Mouse (Mus musculus) gastrocnemius, postnatal 14 days (tissue): Measurements from ENCODE around the gene Asap3. TPM values are rescaled to one million over a fixed set of nuclear protein-coding genes. Genes with fewer than 3 reads are reported as not detected.

Experiments
- DNase-seq: peaks from one replicate; pipeline ENCODE4 v3.0.0; 2021; ENCODE audit warnings: mixed read lengths
- intact Hi-C: fragments of 180-260 bp; cut with DNase I; formaldehyde crosslinking; loops from one replicate; pipeline ENCODE4 v1.15.1; 2025; ENCODE audit warnings: low total_unique reads
- total RNA-seq, 2 experiments: library from RNA; stranded (reverse); gene quantifications; 2 replicates each; pipeline ENCODE4 v1.2.3; 2021

Gene Asap3
- total RNA-seq, 2 experiments from 2014 or later, result 4.0 to 5.9 TPM

DNA sequence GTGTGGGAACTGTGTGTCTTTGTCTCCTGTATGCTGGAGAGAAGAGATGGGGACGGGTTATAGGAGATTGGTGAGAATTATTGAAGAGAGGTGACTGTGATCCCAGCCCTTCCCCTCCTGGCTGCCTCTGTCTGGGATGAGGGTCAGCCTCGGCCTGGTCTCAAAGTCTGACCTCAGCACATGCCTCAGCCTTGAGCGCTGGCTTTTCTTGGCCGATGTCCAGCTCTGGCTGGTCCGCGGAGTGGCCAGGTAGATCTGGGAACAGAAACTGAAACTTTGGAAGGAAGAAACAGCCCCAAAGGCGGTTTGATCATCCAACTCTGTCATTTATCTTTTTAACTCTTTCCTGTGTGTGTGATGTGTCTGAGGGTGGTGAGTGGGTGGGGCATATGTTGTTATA lies 7.5 kb downstream of the Asap3 start:
- DNase-seq, result peak; percentile 53
- intact Hi-C loops, result no loop called here

DNA sequence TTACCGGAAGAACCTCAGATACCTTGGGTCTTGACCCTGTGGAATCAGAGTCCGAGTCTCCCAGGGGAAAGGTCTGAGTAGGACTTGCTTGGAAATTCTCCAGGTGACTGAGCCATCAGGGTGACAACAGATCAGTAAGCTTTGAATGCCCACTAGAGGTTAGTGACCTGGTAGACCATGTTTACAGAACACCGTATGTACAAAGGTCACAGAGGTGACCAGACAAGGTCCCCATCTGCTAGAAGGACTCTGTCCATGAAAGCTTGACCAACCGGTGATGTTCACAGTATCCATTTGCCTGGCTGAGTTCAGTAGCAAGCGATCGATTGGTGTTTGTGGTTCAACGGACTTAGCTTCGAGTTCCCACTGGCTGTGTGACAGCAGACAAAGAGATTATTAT lies 8.7 kb downstream of the Asap3 start:
- DNase-seq, result no peak
- intact Hi-C loops, result no loop called here

DNA sequence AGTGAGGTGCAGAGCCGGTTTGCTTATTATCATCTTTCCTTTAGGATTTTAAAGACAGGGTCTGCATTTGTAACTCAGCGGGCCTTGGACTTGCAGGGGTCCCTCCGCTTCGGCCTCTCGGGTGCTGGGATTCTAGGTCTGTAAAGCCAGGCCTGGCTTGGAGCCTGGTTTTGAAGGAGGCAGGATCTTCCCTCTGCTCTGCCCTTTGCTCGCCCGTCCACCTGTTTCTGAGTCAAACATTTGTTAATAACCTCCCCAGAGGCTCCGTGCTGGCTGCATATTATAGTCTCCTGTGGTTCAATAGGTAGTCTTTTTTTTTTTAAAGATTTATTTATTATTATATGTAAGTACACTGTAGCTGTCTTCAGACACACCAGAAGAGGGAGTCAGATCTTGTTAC lies 9.4 kb downstream of the Asap3 start:
- no peak for DNase-seq
- intact Hi-C loops, result no loop called here

DNA sequence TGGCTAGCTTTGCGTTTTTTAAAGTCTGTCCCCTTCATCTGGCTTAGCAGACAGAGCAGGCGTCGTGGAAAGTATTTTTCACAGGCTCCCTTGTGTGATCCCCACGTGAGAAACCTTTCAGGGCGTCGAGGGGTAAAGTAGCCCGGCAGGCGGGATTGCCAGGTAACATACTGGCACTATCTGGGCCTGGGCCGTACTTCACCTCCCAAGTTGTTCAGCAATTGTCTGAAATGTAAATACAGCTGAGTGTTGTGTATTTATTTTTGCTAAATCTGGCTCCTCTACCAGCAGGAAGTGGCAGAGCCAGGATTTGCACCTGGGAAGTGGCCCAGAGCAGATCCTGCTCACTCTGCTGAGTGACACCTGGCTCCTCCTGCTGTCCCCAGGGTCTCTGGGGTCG lies 10.9 kb downstream of the Asap3 start:
- intact Hi-C loops, result no loop called here
- DNase-seq, result no peak

DNA sequence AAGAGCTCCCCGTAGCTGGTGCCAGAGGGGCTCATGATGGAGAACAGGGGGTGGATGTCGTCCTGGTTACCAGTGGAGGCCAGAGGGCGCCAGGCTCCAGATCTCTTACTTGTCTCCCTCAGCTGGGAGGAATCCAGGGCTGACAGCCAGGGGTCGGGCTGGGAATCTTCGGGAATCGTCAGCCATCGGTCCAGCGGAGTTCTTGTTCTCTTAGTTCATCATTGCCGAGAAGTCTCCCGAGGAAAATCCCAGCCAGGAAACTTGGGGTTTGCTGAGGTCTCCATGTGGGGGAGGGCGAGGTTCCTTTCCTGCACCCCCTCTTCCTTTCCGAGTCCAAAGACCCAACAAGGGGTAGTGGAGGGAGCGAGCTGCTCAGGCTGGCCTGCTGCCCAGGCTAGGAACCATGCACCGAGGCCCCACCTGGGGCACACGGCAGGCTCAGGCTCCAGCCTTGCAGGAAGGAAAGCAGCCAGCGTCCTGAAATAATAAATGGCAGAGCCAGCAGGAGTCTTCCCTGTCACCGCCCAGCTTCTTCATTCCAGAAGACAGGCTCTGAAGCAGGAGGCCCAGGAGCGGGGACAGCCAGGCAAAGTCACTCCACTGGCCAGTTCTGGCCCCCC lies 12.5 kb downstream of the Asap3 start:
- intact Hi-C loops, result no loop called here
- DNase-seq, result peak; percentile 95

DNA sequence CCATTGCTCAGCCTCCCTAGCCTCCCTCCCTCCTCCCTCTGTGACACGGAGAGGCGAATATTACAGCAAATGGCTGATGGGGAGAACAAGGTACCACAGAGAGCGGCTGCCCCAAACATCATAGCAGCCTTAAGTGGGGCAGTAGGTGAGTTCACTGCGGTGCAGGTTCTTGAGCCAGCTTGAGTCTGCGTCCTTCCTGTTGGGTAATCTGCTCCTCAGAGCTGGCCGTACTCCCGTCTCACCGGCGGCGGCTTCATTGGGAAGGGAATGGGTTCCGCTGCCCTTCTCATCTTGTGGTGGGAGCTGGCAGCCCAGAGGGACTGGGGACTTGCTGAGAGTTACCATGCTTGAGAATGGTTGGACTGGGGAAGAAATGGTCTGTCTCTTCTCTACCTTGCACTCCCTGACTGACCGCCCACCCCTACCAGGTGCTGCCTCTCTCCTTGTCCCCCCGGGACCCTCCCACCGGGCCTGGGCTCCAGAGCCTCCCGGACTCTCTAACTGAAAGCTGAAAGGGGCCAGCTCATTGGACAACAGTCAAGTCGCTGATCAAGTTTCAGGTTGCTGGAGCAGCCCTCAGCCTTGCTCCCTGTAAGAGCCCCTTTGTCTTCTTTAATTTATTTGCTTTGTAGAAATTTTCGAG lies 14.1 kb downstream of the Asap3 start:
- DNase-seq, result no peak
- intact Hi-C loops, result no loop called here

DNA sequence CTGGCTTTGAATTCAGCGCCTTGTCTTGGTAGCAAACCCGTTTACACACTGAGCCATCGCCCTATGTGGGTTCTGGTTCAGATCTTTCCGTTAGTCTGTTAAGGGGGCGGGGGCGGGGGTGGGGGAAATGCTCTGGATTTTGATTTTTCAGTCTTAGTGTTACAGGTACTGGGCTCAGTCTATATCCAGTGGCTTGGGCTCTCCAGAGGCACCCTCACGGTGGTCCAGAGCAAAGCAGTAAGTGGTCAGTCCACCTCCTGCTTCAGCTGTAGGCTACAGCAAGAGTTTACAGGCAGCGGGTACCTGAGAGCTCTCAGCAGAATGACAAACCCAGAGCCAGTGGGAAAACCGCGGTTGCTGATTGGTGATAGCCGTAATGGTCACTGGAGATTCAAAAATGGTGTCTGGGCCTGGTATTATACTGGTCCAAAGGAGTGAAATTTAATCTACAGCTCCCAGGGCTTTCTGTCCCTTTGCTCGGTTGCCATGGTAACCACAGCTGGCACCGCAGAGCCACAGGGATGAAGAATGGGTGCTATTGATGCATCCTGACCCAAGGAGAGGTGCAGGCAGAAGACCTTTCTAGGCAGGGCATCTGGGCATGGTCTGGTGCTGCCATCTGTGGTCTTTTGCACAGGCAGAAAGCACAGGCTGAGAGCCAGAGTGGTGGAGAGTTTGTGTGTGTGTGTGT lies 17.5 kb downstream of the Asap3 start:
- DNase-seq, result no peak
- intact Hi-C loops, result no loop called here

DNA sequence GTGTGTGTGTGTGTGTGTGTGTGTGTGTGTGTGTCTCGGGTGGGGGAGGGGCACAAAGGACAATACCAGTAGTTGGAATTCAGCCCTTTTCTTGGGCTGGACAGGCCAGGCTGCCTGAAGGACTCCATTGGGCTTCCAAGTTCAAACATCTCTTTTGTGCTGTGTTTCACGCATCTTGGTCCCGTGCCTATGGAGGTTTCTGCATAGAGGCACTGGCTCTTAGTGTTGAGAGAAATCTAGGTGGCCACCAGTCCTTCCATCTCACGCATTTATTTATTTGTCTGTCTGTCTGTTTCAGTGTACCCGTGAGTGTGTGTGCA lies 18.0 kb downstream of the Asap3 start:
- DNase-seq, result no peak
- intact Hi-C loops, result no loop called here

DNA sequence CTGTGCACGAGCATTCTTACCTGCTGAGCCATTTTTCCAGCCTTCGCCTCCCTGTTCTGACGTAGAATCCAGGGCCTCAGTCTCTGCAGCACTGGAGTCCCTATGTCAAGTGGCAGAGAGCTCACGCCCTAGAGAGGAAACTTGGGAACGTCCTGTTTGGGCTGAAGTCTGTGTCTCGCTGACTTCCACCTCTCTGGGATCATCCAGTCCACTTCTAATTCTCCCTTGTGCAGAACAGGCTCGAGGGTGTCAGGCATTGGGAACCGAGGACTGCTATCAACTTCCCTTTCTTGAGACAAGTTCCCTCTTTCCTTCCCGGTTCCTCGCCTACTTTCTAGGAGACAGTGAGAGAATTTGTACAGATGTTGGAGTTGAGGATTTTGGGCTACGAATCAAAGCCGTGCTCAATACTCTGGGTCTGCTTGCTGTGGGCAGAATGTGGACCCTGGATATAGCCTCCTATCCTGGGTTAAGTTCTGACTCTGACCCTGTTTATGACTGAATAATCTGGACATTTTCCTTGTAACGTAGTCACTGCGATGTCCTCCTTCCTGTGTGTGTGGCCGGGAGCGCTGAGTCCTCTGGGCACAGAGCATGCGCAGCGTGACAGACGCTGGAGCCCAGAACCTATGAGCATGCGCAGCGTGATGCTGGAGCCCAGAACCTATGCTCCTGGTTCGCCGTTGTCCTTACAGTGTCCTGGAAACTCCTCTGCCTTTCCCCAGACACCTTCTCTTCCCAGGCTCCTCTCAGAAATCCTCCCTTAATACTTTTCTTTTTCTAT lies 18.7 kb downstream of the Asap3 start:
- intact Hi-C loops, result no loop called here
- no peak for DNase-seq

DNA sequence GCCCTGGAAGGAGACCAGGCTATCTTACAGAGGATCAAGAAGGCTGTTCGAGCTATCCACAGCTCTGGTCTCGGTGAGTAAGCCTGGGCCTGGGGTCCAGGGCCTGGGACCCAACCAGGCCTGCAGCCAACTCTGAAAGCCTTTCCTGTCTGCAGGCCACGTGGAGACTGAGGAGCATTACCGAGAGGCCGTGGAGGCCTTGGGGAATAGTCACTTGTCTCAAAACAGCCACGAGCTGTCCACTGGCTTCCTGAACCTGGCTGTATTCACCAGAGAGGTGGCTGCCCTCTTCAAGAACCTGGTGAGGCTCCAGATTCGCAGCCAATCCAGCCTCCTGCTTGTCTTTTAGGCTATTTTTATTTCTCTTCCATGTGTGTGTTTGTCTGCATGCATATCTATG lies 21.2 kb downstream of the Asap3 start:
- intact Hi-C loops, result no loop called here
- DNase-seq, result no peak

DNA sequence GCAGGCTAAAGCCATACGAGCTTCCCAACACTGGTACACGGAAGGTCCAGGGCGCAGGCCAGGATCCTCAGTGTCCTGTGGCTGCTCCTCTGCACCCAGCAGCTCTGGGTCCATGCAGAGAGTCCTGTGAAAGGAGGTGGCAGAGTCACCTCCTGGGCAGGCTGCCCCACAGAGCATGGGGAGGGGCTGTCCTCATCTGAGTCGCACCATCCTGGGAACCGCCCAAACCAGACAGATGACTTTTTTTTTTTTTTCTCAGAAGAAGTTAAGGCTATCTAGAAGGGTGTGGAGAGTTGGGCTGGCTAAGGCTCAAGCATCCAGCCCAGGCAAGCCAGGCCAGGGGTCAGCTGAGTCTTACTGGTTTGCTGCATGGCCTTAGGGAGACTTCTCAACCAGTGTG lies 22.5 kb downstream of the Asap3 start:
- peak; percentile 40 for DNase-seq
- intact Hi-C loops, result no loop called here

DNA sequence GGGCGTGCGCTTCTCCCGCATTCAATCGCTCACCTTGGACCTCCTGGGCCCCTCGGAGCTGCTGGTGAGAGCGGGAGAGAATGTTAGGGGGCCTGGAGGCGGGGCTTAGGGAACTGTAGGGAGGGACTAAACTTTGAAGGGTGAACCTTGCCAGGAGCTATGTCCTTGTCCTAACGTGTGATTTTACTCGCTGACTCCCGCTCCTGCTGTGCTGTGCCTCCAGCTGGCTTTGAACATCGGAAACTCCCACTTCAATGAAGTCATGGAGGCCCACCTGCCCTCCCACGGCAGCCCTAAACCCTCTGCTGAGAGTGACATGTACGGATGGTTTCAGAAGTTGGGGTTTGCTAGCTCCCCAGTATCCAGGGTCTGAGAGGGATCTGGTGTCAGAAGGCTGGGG lies 32.5 kb downstream of the Asap3 start:
- no peak for DNase-seq
- intact Hi-C loops, result no loop called here

DNA sequence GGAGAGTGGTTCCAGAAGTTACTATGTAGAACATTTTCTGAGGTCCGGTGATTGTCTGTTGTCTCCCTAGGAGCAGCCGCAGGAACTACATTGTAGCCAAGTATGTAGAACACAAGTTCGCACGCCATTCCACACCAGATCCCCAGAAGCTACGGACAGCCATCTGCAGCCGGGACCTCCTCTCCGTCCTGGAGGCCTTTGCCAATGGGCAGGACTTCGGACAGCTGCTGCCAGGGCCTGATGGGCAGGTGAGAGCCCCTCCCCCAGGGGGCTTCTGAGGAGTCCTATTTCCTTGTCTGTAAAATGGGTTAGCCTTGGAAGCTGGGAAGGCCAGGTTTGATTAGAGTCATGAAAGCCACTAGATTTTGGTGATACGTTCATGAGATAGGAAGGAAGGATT lies 32.9 kb downstream of the Asap3 start:
- intact Hi-C loops, result no loop called here
- DNase-seq, result no peak

DNA sequence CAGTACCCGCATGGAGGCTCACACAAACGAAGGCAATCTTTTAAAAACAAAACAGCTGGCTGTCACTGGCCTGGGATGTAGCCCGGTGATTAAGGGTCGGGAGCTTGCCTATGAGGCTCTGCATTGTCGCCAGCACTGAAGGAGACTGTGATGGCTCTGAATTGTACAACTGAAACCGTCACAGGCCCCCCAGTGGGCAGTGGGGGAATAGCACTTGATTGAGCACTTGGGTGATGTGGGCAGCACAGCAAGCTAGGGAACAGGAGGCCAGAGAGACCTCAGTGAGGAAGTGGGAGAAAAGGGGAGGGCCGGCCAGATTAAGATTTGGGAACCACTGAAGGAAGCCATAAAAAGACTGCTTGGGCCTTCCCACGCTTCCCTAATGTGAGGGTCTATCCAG lies 33.5 kb downstream of the Asap3 start:
- peak; percentile 89 for DNase-seq
- intact Hi-C loops, result loop anchor here (2.0 kb wide), 1 partner anchor 37 kb away; no protein-coding TSS in a partner anchor

DNA sequence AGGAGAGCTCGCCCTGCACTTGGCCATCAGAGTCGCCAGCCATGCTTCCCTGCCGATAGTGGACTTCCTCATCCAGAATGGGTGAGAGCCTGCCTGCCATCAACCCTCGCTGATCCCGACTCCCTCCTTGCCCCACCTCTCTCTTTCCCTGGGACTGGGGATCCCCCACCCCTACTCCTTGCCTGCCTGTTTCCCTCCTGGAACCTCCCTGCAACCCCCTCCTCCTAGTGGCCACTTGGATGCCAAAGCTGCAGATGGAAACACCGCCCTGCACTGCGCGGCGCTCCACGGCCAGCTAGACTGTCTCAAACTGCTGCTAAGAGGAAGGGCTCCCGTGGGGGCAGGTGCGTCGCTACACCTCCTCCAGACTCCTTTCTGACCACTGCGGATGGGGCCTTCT lies 34.0 kb downstream of the Asap3 start:
- intact Hi-C loops, result loop anchor here (2.0 kb wide), 1 partner anchor 37 kb away; no protein-coding TSS in a partner anchor
- DNase-seq, result no peak

DNA sequence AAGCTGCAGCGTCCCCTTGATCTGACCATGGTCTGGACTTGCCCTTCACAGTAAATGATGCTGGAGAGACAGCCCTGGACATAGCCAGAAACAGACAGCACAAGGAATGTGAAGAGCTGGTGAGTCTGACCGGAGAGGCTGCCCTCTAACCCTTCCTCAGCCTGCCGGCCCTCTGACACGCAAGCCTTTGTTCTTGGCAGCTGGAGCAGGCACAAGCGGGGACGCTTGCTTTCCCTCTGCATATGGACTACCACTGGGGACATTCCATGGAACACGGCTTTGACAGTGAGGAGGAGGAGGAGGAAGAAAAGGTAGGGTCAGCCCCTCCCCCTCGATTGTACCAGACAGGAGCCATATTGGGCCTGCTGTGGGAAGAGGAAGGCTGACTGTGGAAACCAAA lies 34.8 kb downstream of the Asap3 start:
- intact Hi-C loops, result loop anchor here (2.0 kb wide), 1 partner anchor 38 kb away; no protein-coding TSS in a partner anchor
- DNase-seq, result no peak

DNA sequence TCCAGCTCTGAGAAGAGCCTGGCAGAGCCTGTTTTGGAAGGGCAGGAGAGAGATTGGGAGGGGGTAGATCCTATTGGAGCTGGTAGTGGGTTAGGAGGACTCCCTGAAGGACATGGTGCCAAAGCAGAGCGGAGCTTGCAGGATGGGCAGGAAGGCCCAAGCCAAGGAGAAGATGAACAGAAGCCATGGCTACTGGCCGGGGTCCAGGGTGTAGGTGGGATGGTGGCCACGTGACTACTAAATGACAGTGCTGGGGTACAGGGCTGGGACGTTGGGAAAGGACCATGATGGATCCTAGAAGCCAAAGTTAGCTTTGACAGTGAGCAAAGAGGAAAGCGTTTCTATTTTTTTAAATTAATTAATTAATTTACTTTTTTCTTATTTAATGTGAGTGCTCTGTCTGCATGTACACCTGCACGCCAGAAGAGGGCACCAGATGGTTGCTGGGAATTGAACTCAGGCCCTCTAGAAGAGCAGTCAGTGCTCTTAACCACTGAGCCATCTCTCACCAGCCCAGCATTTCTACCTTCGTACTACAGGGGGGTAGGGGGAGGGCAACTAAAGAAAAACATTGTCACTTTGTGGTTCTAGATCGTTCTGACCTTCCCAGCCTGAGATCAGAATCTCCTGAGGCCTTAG lies 36.0 kb downstream of the Asap3 start:
- intact Hi-C loops, result no loop called here

DNA sequence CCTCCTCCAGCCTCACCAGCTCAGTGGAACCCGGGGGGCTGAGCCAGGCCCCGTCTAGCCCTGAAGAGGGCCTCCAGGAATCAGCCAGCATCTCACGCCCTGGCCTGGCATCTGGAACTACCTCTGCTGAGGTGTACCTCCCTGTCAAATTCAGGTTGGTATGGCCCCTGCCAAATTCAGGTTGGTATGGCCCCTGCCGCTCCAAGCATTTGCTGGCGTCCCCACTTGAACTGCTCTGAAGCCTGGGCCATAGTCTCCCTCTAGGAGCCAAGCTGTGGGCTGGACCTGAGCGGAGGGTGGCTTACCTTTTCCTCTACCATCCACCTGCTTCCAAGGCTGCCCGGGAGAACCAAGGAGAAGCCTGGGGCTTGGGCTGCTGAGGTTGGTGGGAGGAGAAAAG lies 36.6 kb downstream of the Asap3 start:
- no peak for DNase-seq
- intact Hi-C loops, result no loop called here

More for the DNA sequence above, 36.0 kb downstream of the Asap3 start:
- no peak for DNase-seq

DNA sequence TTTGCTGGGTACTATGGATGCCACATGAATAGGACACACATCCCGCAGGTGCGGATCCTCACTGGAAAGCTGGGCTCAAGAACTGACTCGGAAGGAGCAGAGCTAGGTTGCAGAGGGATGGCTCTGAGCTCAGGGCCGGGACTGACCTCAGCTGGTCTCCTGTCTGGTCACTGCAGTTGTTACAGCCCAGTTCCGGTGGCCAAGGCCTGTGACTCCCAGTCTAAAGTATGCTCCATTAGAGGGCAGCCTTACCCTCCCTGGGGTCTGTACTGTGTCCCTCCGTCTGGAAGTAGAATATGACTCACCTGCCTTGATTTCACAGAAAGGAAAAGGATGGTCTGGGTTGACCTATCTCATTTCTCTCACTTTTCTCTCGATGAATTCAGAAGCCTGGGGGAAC lies 38.0 kb downstream of the Asap3 start:
- intact Hi-C loops, result no loop called here
- no peak for DNase-seq

DNA sequence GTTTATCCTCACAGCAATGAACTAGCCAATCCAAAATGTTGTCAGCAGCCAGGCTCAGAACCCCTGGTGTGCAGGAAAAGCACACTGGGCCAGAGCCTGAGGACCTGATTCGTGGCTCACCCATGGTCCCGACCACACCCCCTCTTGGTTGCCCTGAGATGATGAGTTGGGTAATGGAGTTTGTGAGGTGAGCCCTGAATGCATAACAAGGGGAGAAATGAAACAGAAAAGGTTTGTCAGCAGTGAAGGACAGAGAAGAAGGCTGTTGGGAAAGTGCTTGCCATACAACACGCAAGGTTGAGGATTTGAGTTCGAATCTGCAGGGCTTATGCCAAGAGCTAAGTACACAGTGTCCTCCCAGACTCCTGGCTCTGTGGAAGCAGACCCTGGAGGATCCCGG lies 39.5 kb downstream of the Asap3 start:
- intact Hi-C loops, result no loop called here
- DNase-seq, result no peak
